Mouse (Mus musculus) thymus, adult 2 months (tissue): ENCODE data around the gene Ksr2. TPM values are rescaled to one million over a fixed set of nuclear protein-coding genes. Genes with fewer than 3 reads are reported as not detected.

Source experiments
- DNase-seq: peaks from one replicate; pipeline ENCODE4 v3.0.0; 2021
- H3K27ac ChIP-seq: fragments of 200-500 bp; 2 replicates; pipeline ENCODE4 v1.5.1; 2012; ENCODE audit warnings: low read length, control low read depth; ENCODE audit not compliant: control insufficient read depth, insufficient read depth
- H3K27me3 ChIP-seq: fragments of 200-500 bp; 2 replicates; pipeline ENCODE4 v1.6.1; 2012; ENCODE audit warnings: mild to moderate bottlenecking, low read length, moderate library complexity, mixed read lengths; ENCODE audit not compliant: control insufficient read depth, insufficient read depth
- H3K36me3 ChIP-seq: fragments of 200-500 bp; 2 replicates; pipeline ENCODE4 v1.6.1; 2012; ENCODE audit warnings: mild to moderate bottlenecking, low read length, moderate library complexity; ENCODE audit not compliant: control insufficient read depth, insufficient read depth
- H3K4me1 ChIP-seq: fragments of 200-500 bp; replicated peaks from 2 replicates; pipeline ENCODE4 v1.6.1; 2012; ENCODE audit warnings: low read length; ENCODE audit not compliant: control insufficient read depth, insufficient read depth
- H3K4me3 ChIP-seq: fragments of 200-500 bp; 2 replicates; pipeline ENCODE4 v1.5.1; 2012; ENCODE audit warnings: mild to moderate bottlenecking, low read length, control low read depth, moderate library complexity; ENCODE audit not compliant: control insufficient read depth, insufficient read depth
- CTCF ChIP-seq: fragments of 200-500 bp; IDR thresholded peaks from 2 replicates; pipeline ENCODE4 v1.5.1; 2012; ENCODE audit warnings: mild to moderate bottlenecking, control low read depth, low read length, moderate library complexity, borderline replicate concordance; ENCODE audit not compliant: control insufficient read depth, poor library complexity, insufficient read depth; ENCODE audit errors: extremely low read depth
- POLR2A ChIP-seq: fragments of 200-500 bp; IDR thresholded peaks from 2 replicates; pipeline ENCODE4 v1.6.1; 2012; ENCODE audit warnings: mild to moderate bottlenecking, low read length, control low read depth, moderate library complexity; ENCODE audit not compliant: control insufficient read depth, poor library complexity, insufficient read depth; ENCODE audit errors: extremely low read depth
- WGBS: fragments of 180-500 bp; shearing (Covaris S2); methylation state at CpG from one replicate; pipeline ENCODE4 v1.1.7; 2018; 5-methylcytosine and 5-hydroxymethylcytosine counted together
- polyA plus RNA-seq: library from polyadenylated mRNA; depleted of rRNA; stranded (reverse); fragments of >200 nt; gene quantifications from 2 replicates; pipeline ENCODE4 v1.2.3, GENCODE M21; 2012

Gene Ksr2
- polyA plus RNA-seq, 1 experiment, result 0.54 TPM

GRCm38 (mm10) chr5:117781178-117781577, 367.4 kb downstream of the Ksr2 start:
- no peak for TF ChIP-seq POLR2A
- no peak for TF ChIP-seq CTCF
- Histone ChIP-seq H3K36me3 (no peaks in the 10 kb centered on the region), H3K27ac (no peak overlapping the region), H3K4me3 (no peak overlapping the region), H3K27me3 (no peaks in the 10 kb centered on the region), H3K4me1 (no peaks in the 10 kb centered on the region)
- 80% methylated on average over 6 of the region's 6 CpGs for WGBS
- no peak for DNase-seq

GRCm38 (mm10) chr5:117790071-117790470, 376.3 kb downstream of the Ksr2 start:
- no peaks in the 10 kb centered on the region for H3K36me3 ChIP-seq
- no peaks in the 10 kb centered on the region for H3K27me3 ChIP-seq
- no peak overlapping the region for H3K27ac ChIP-seq
- no peak for DNase-seq
- no peak overlapping the region for H3K4me3 ChIP-seq
- no peaks in the 10 kb centered on the region for H3K4me1 ChIP-seq
- 59% methylated on average over 6 of the region's 6 CpGs for WGBS
- TF ChIP-seq POLR2A, result no peak
- no peak for TF ChIP-seq CTCF

- H3K4me1 ChIP-seq, result no peaks in the 10 kb centered on the region
- H3K36me3 ChIP-seq, result no peaks in the 10 kb centered on the region
- H3K27ac ChIP-seq, result no peak overlapping the region
- DNase-seq, result no peak
- no peaks in the 10 kb centered on the region for H3K27me3 ChIP-seq
- H3K4me3 ChIP-seq, result no peak overlapping the region
- no peak for TF ChIP-seq CTCF
- no peak for TF ChIP-seq POLR2A
- WGBS, result 86% methylated on average over 14 of the region's 14 CpGs
Observed at GRCm38 (mm10) chr5:117791875-117792274, 378.1 kb downstream of the Ksr2 start.

- TF ChIP-seq CTCF (no peak), POLR2A (no peak)
- H3K4me1 ChIP-seq, result no peaks in the 10 kb centered on the region
- no peaks in the 10 kb centered on the region for H3K27me3 ChIP-seq
- DNase-seq, result no peak
- H3K4me3 ChIP-seq, result no peak overlapping the region
- WGBS, result 79% methylated on average over 9 of the region's 9 CpGs
- no peaks in the 10 kb centered on the region for H3K36me3 ChIP-seq
- no peak overlapping the region for H3K27ac ChIP-seq
Observed at GRCm38 (mm10) chr5:117800849-117801248, 387.0 kb downstream of the Ksr2 start.

GRCm38 (mm10) chr5:117802071-117802521, 388.3 kb downstream of the Ksr2 start:
- TF ChIP-seq POLR2A (no peak), CTCF (no peak)
- no peak overlapping the region for H3K4me3 ChIP-seq
- no peaks in the 10 kb centered on the region for H3K36me3 ChIP-seq
- 85% methylated on average over 11 of the region's 11 CpGs for WGBS
- DNase-seq, result no peak
- H3K27ac ChIP-seq, result no peak overlapping the region
- H3K4me1 ChIP-seq, result no peaks in the 10 kb centered on the region
- H3K27me3 ChIP-seq, result no peaks in the 10 kb centered on the region

GRCm38 (mm10) chr5:117803551-117803950, 389.8 kb downstream of the Ksr2 start:
- no peak overlapping the region for H3K4me3 ChIP-seq
- H3K27me3 ChIP-seq, result no peaks in the 10 kb centered on the region
- DNase-seq, result no peak
- H3K4me1 ChIP-seq, result no peaks in the 10 kb centered on the region
- WGBS, result 72% methylated on average over 7 of the region's 7 CpGs
- H3K27ac ChIP-seq, result no peak overlapping the region
- no peaks in the 10 kb centered on the region for H3K36me3 ChIP-seq
- no peak for TF ChIP-seq POLR2A
- TF ChIP-seq CTCF, result no peak

- H3K27ac ChIP-seq, result no peak overlapping the region
- WGBS, result 94% methylated on average over 7 of the region's 7 CpGs
- H3K27me3 ChIP-seq, result no peaks in the 10 kb centered on the region
- no peaks in the 10 kb centered on the region for H3K36me3 ChIP-seq
- DNase-seq, result no peak
- no peak overlapping the region for H3K4me3 ChIP-seq
- no peaks in the 10 kb centered on the region for H3K4me1 ChIP-seq
- TF ChIP-seq POLR2A (no peak), CTCF (no peak)
Observed at GRCm38 (mm10) chr5:117810930-117811329, 397.1 kb downstream of the Ksr2 start.
